Mouse (Mus musculus) naive thymus-derived CD4-positive, alpha-beta T cell, adult 2 months (primary cell): ENCODE results near the gene Cetn3.
A peak's percentile ranks its signal among the peaks of the same experiment; 100 is the strongest.

Source experiments
- DNase-seq: peaks from one replicate; pipeline ENCODE4 v3.0.0-alpha.2; 2011; ENCODE audit warnings: low read depth

The Cetn3 gene

DNA sequence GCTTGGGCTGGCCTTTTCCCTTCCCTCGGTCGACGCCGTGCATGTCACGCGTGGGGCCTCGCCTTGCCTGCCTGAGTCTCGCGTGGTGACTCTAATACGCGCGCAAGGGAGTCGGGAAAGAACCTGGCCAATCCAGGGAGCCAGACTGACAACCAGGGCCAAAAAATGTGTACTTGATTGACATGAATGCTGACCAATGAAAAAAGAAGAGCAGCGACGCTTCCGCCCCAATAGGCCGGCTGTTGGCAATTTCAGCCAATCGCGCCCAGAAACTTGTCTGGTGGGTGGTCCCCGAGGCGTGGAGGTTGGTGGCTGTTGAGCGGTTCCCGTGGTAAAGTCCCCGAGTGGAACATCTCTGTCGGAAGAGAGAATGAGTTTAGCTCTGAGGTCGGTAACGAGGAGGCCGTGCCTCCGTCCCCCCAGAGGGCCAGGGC is at the start of gene Cetn3:
Gene Cetn3 (plus strand): TSS at position 107 of the 434 bp plus-strand sequence.
- peak; percentile 98 for DNase-seq

DNA sequence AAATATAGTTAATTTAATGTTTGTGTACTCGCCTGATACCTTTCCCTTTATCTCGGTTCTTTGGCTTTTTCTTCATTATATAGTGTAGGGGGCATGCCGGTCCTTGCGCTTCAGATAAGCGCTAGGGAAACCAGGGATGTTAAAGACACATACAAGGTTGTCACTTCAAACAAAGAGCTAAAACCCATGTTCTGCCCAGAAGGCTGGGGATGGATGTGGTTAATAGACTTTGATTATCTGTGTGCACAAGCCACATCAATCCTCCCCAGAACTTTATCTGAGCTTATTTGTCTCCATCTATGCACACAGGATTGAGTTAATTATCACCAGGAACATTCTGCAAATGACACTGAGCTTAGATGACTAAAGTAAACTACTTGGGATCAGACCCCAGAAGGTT is 46.3 kb upstream of the Cetn3 start:
- DNase-seq, result no peak

DNA sequence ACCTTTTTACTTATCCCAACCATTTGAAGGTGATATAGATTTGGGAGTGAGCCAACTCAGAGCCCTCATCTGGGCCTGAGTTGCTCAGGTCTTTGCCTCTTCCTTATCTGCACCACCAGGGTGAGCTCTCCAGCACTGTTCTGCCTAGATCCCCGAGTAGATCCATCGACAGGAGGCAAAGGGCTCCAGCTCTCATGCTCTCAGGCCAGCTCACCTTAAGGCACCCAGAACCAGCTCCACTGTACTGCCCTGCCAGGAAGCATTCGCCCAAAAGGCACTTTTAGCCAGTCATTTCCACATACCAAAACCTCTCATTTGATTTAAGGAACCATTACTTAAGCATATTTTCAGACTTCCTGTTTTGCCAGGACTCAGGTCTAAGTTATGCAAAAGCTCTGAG is 42.0 kb upstream of the Cetn3 start:
- no peak for DNase-seq

DNA sequence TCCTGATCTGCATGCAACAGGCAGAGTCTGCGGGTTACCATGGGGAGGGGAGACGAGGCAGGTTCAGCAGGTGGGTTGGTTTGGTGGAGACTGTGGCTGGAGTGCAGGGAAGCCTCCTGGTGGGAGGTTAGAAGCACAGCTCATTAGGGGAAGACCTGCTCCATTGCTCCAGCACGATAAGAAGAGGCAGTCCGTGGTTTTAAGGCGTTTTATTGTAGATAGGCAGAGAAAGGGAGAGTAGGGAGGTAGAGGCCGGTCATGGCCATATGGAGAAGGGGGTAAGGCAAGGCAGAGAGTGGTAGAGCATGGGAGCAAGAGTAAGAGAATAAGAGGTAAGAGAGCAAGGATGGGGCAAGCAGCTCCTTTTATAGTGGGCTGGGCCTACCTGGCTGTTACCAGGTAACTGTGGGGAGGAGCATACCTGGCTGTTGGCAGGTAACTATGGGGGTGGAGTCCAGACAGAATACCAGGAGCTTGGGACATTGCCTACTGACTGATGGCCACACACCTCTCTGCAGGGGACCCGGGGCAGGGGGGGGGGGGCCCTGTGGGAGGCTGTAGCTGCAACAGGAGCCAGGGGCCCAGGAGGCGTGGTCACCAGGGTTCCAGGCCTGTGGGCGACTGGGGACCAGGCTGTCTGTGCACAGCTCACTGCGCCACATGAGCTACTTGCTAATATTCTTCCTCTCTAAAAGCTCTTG is 39.3 kb upstream of the Cetn3 start:
- no peak for DNase-seq

DNA sequence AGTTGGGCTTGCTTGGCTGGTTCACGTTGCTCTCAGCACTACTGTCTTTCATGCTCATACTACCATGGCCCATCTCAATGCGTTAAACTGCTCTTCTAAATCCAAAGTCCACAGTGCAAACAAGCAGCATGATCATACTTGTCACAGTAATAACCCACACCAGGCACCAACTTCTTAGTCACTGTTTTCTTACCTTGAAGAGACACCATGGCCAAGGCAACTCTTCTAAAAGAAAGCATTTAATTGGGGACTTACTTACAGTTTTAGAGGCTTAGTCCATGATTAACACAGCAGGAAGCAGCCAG is 38.8 kb upstream of the Cetn3 start:
- no peak for DNase-seq

DNA sequence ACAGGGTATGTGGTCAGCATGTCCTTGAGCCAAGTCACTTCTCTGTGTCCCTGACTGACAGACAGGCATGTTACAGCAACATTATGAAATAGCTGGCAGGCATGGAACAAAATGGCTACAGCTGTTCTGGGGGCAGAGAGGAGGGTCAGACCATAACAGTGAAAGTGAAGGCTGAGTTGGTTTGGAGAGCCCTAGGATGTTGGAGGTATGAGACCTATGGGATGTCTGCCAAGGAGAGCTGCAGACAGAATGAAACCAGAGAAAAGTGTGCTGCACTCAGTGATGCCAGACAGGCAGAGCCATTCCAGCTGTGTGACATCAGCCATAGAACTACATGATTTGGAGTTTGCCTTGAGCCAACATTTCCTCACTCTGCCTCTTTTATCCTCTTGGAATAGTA is 28.0 kb upstream of the Cetn3 start:
- DNase-seq, result no peak

DNA sequence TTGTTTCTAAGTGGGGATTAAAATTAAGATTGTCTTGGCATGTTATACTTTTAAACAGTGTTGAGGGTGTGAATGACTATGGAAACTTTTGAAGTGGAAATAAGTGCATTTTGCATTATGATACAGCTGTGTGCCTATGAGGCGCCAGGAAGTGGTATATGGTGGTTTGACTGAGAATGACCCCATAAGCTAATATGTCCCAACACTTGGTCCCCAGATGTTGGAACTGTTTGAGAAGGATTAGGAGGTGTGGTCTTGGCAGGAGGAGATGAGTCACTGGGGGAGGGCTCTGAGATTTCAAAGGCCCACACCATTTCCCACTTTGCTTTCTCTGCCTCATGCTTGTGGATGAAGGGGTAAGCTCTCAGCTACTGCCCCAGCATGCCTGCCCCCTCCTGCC is 27.6 kb upstream of the Cetn3 start:
- no peak for DNase-seq

DNA sequence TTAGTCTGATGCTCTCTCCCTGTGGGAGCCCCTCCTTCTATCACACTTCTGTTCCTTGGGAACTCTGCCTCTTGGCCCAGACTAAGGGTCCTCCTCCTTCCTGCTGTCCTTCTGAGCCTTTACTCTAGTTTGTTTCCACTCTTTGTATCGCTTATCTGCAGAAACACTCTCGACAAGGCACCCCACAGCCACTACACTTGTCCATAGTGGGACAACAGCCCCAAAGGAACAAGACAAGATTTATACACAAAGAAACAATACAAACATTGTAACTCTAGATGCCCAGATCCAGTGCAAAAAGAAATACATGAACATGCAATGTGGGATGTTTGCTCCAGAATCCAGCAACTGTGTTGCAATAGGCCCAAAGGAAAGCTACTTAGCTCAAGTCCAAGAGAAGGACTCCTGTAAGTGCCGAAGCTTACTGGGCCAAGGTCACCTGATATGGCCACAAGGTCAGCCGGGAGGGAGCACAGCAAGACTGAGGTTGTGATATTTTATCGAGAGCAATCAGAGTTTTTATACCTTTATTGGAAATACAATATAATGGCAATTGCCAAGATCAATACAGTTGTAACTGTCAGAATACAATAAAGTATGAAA is 25.7 kb upstream of the Cetn3 start:
- no peak for DNase-seq

DNA sequence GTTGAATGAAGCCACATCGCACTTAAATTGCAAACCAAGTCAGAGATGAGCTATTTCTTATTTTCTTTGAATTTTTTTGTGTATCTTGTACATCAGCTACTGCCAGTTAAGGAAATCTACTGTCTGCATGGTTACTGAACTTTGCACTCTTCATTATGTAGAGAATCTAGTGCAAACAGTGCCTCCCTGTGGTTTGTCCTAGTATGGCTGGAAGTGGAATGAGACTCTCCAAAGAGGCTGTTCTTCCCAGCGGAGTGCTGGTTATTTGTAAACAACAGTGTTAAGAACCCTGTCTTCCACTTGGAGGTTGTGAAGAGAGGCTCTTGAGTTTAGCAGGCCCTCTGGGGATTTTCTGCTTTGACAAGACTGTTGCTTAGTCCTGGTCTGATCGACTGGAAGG is 22.5 kb upstream of the Cetn3 start:
- DNase-seq, result peak; percentile 47

DNA sequence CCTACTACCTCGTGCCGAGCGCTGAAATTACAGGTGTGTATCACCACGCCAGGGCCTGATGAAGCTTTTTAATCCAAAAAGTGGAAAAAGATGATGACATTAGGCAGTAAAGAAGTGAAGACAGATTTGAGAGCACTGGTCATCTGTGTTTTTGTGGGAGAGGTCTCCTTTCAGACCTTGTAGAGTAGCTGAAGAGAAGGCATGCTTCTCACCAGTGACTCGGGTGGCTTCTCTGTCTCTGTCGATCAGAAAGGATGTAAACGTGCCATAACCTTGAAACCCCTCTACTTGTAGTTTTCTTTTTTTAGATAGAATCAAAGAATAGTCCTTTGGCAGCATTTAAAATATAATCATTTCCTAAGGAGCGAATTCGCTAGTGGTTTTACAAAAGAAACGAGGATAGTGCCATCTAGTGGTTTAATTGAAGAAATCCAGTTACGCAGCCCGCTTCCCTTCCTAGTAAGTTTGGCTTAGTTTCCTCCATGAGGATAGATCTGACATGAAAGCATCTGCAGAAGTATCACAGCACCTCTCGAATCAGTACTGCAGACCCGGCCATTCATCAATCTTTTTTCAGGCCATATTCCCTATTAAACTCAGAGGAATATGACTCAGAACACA is 21.2 kb upstream of the Cetn3 start:
- peak; percentile 70 for DNase-seq

DNA sequence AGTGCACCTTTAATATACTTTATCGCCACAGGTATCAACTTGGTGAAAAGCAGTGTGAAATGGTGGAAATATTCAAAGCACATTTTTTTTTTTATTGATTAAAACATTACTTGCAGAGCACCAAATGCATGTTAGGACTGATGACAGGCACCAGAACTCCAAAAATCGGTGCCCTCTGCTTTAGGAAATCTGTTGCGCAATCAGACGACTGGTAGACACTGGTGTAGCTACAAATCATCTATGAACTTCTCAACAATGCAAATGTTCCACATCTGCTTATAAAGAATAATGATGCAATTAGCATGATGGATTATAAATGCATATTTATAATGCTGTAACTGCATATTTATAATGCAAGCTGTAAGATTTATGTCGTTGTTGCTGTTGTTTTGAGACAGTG is 18.7 kb upstream of the Cetn3 start:
- DNase-seq, result no peak

DNA sequence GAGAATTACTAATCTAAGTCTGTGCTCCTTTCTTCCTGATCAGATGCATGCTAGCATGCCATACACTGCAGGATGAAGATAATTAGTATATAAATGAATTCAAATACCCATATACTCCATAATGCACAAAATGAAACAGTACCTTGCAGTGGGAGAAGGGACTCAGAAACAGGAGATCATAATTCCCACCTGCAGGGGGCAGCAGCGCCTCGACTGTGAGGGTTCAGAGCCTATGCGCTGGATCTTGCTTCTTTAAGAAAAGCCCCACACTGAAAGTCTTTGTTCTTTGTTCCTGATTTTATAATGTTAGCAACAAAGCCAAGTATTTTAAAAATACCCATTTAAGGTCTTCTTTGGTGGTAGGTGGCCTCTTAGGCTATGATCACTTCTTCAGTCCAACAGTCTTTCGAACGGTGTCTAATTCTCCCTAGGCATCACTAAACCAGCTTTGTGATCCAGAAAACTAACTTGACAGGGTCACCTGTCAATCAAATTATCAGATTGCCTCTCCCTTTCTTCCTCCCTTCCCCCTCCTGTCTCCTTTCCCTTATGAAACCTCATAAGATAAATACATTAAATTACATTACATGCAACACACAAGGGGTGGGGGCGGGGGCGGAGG is 15.7 kb upstream of the Cetn3 start:
- peak; percentile 79 for DNase-seq

DNA sequence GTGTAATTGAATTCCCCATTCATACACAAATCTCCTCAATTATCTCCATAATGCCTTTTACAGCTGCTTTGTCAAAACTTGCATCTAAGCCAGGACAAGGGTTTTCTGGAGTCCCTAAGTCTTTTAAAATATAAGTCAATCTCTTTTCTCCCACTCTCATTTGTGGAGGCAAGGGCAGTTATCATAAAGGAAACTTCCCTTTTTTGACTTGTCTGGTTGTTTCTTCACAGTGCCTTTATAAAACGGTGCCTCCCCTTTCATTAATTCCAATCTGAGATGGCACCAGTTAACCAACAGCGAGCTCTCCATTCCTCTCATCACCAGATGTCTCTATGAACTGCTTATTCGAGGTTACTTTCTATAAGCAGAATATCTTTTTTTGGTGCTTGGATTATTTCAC is 6.7 kb upstream of the Cetn3 start:
- no peak for DNase-seq

DNA sequence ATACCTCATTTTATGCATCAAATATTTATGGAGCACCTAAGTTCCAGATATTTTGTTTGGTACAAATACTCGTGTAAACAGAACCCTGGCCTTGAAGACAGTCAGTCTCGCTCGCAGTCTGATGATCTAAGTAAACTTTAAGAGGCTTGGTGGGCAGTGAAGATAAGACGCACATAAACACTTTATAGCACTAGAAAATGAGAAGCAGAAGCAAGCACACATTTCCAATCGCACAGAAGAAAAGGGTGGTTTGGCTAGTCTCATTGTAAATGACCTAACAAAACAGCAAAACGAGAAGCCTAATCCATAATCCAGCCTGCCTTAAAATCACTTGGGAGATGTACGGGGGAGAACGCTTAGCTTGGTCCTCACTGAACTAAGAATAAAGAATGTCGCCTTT is 402 bp upstream of the Cetn3 start:
- no peak for DNase-seq

DNA sequence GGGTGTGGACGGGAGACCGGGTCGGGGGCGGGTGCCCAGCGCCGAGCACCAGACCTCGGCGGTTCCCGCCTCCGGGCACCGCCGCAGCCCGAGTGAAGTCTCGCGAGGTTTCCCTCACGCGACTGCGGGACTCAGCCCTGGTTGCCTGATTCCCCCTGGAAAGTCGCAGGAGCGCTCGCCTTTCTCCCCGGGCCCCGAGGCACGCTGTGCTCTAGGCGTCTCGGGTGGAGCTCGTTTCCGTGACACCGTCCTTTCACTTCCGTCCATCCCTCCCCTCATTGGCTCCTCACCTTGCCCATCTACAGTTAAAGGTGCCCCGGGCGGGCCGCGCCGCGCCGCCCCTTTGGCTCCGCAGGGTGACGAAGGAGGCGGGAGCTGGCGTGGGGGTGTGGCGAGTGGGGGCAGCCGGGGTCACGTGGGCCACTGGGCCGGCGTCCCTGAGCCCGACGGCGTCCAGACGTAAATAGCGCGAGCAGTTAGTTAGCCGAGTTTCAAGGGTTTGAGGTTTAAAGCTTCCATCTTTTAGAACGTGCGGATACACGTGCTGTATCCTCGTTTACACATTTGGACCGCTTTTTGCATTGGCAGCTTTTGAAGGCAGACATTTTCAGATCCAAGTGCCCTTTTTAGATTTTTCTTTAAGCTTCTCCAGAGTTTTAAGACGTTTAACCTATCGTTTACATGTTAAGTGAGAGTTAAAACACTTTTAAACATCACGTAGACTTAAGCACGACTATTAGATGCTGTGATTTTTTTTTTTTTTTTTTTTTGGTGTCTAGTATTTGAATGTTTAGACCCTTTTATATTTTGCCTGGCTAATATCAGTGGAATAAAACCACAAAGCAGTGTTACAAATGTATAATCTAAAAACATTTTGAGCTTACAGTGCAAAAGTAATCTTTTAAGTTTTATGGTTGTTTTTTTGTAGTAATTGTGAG is 797 bp downstream of the Cetn3 start:
- DNase-seq, result peak; percentile 98

DNA sequence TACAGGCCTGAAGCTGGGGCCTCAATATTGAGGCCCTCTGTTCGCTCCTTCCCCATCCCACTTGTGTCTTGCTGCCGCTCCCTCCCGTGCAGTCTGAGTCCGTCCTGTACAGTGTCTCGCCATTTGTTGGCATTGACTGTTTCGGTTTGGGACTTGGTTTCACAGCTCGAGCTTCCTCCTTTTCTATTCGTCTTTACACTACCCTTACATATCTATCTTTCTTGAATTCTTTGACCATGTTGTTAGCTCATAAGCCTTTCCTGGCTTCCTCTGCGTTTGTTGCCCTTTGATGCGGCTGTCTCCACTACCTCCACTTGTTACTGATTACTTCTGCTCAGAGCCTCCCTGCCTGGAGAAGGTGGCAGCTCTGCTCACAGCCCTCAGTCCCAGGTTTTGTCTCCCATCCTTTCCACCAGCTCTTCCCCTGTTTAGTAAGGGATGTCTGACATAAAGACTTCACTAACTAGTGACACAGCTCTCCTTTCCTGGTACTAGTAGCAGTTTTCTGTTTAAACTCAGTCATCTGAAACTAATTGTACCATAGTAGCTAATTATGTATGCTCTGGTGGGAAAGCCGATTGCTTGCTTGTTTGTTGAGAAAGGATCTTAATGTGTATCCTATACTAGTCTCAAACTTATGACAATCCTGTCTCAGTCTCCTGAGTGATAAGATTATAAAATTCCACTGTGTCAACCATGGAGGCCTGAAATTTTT is 3.0 kb downstream of the Cetn3 start:
- no peak for DNase-seq

DNA sequence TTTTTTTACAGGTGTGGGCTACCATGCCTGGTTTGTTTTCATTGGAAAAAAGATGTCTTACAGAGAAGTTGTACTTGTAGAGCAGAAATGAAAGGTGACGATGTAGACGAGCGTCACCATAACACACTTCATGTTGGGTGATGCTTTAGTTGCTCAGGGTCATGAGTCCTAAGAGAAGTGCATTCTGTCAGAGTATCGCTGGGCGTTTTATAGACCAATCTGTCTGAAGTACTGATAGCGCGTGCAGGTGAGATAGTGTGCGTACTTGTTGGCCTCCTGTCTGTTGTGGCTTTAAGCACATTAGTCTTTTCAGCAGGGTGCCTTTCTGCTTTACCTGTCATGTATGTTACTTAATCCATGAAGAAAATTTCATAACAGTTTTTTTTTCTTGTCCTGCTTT is 7.3 kb downstream of the Cetn3 start:
- no peak for DNase-seq

DNA sequence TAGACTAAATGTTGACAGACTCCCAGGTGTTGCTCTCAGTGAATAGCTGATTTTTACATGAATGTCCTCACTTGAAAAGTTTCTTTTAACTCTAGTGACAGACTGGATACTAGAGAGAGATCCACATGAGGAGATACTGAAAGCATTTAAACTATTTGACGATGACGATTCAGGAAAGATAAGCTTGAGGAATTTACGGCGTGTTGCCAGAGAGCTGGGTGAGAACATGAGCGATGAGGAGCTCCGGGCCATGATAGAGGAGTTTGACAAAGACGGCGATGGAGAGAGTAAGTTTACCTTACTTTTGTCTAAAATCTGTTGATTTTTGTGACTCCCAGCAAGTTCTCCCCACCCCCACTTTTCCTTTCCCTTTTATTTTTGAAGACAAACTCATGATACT is 9.0 kb downstream of the Cetn3 start:
- DNase-seq, result no peak

DNA sequence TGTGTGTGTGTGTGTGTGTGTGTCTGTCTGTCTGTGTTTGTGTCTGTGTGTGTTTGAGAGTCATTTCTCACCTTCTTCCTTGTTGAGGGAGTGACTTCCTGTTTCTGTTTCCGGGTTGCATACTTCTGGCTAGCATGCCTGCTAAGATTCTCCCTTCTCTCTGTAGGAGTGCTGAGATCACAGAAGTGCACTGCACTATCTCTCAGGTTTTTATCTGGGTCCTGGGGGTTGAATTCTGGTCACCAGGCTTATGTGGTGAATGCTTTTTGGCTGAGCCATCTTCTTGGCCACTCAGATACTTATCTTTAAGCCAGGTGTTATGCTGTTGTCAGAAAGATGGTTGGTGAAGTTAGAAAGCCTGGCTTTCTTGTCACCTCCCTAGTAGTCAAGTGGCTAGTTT is 11.0 kb downstream of the Cetn3 start:
- peak; percentile 67 for DNase-seq

DNA sequence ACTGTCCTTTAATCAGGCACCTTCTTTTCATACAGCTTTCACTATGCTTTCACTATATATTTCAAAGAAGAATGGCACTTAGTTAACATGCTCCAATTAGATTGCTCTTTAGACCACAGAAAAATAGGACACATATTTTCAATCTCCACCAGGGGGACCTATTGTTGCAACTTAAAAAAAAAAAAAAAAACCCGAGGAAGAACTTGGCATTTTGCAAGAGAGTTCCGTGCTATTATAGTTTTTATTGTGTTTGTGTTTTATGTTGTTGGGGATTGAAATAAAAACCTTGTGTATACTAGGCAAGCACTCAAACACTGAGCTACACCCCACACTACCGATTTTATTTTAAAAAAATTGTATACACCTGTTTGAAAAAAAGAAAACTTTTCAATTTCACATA is 18.2 kb downstream of the Cetn3 start:
- DNase-seq, result peak; percentile 49

DNA sequence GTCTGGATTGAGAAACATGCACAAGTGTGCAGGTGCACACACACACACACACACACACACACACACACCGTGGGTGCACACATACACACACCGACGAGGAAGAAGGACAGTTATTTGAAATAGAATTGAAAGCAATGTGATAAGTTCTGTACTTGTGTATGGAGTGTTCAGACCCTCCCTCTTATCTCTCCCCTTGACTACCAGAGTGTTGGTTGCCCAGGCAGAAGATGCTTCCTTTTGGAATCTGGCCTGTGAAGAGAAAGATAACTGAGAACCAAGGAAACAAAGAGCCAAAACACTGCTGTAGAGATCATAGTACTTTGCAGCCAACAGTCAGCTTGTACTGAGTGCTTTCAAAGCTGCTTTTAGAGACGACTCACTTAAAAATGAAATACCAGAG is 20.8 kb downstream of the Cetn3 start:
- no peak for DNase-seq

DNA sequence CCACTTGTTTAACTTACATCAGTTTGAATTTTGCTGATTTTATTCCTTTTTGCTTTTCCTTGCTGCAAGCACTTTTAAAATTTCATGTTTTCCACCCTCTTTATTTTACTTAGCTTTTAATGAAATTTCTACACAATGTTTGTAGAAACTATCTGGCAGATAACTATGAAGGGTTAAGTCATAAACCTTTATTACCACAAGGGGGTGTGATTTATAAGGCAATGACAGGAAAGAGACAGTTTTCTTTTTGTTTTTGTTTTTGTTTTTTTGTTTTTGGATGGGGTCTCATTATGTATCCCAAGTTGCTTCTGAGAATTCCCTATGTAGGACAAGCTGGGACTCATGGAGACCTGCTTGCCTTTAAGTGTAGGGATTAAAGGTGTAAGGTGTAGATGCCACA is 39.9 kb downstream of the Cetn3 start:
- DNase-seq, result no peak
